Mouse (Mus musculus): ENCODE measurements at regions not wholly inside any gene's neighbourhood (a gene's known extent, or its start where the extent isn't known, plus 50 kb on each side); places are given as distances from the start of the nearest gene placed in this dataset.

DNA sequence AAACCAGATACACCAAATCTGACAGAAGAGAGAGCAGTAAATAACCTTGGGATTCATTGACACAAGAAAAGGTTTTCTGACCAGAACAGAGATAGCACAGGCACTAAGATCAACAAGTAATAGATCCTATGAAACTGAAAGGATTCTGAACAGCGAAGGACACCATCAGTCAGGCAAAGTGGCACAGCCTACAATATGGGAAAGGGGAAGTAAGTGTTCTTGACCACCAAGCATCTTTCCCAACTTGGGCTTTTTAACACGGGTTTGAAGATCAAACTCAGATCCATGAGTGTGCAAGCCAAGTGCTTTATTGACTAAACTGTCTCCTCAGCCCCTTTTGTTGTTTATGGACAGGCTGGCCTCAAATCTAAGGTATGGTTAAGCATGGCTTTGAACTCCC lies 284.9 kb upstream of the Tgfbr2 start:
- TF ChIP-seq CTCF (IDR thresholded peaks at IDR 0.05; ENCODE audit: extremely low read depth, insufficient read depth, insufficient read length, insufficient replicate concordance) = no peak
- TF ChIP-seq POLR2A (IDR thresholded peaks at IDR 0.05; ENCODE audit: low read depth, low read length) = no peak
- no peaks in the 10 kb centered on the region for H3K27me3 ChIP-seq (ENCODE audit: control insufficient read depth, insufficient read depth, low read length)
- no peak overlapping the region for H3K4me3 ChIP-seq (ENCODE audit: extremely low read depth, insufficient read depth, insufficient read length)
- DNase-seq (ENCODE audit: low read depth in 1 of 2, low spot score in 2 of 2) = no peak
- H3K36me3 ChIP-seq (ENCODE audit: control insufficient read depth, insufficient read depth, low read length) = no peaks in the 10 kb centered on the region
- WGBS = 53% methylated on average over 2 of the region's 2 CpGs
- H3K4me1 ChIP-seq (ENCODE audit: control insufficient read depth, insufficient read depth, insufficient read length) = no peaks in the 10 kb centered on the region
- no peak overlapping the region for H3K27ac ChIP-seq (ENCODE audit: insufficient read depth, low read length)

DNA sequence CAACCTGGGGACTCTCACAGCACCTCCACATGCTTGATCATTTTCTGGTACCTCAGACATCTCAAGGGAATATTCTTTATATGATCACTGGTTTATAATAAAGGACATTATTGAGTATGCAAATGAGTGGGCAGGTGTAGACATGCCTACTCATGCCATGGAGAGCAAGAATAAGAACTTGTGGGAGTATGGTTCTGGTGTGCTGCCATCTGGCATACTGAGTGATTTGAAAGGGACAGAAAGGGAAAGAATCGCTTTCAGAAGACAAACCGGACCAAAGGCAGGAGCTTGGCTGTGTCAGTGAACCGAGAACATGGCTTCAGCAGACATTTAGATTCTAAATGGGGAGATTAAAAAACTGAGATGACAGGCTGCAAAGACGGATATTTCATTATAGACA lies 276.9 kb upstream of the Tgfbr2 start:
- 94% methylated on average over 4 of the region's 4 CpGs for WGBS
- Histone ChIP-seq H3K27me3 (ENCODE audit: control insufficient read depth, insufficient read depth, low read length) (no peaks in the 10 kb centered on the region), H3K27ac (ENCODE audit: insufficient read depth, low read length) (no peak overlapping the region), H3K36me3 (ENCODE audit: control insufficient read depth, insufficient read depth, low read length) (no peaks in the 10 kb centered on the region), H3K4me3 (ENCODE audit: extremely low read depth, insufficient read depth, insufficient read length) (no peak overlapping the region), H3K4me1 (ENCODE audit: control insufficient read depth, insufficient read depth, insufficient read length) (no peaks in the 10 kb centered on the region)
- no peak for TF ChIP-seq CTCF (IDR thresholded peaks at IDR 0.05; ENCODE audit: extremely low read depth, insufficient read depth, insufficient read length, insufficient replicate concordance)
- TF ChIP-seq POLR2A (IDR thresholded peaks at IDR 0.05; ENCODE audit: low read depth, low read length) = no peak
- no peak for DNase-seq (ENCODE audit: low read depth in 1 of 2, low spot score in 2 of 2)

DNA sequence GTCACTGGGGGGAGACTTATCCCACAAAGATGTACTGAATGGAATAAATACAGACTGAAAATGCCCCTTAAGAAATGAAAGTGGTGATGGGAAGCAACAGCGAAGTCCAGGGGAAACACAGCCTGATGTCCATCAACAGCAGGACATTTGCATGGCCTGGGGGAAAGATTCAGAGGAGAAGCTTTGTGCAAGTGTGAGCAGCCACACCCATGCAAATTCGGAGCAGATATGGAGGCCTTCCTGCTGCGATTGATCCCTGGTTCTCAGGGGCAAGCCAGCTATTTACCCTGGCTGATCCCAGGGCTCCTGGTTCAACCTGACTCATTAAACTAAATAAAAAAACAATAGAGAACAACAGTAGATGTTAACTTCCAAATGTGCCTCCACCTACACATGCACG lies 275.7 kb upstream of the Tgfbr2 start:
- 93% methylated on average over 4 of the region's 4 CpGs for WGBS
- TF ChIP-seq CTCF (IDR thresholded peaks at IDR 0.05; ENCODE audit: extremely low read depth, insufficient read depth, insufficient read length, insufficient replicate concordance) (no peak), POLR2A (IDR thresholded peaks at IDR 0.05; ENCODE audit: low read depth, low read length) (no peak)

DNA sequence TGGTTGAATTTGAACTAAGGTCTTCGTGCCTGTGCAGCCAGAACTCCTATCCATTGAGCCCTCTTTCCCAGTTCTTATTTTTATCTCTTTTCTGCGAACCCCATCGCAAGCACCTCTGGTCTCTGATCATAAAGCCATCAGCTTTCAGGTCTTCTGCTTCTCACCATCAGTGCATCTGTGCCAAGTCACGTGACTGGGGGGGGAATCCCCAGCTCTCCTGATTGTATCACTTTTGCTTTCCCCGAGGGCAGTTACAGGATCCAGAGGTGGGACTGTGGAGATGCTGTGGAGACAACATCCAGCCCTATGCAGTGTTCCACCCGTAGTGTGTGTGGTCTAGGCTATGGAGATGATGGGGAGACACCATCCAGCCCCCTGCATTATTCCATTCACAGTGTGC lies 272.6 kb upstream of the Tgfbr2 start:
- H3K36me3 ChIP-seq (ENCODE audit: control insufficient read depth, insufficient read depth, low read length) = no peaks in the 10 kb centered on the region
- H3K27me3 ChIP-seq (ENCODE audit: control insufficient read depth, insufficient read depth, low read length) = no peaks in the 10 kb centered on the region
- no peak overlapping the region for H3K4me3 ChIP-seq (ENCODE audit: extremely low read depth, insufficient read depth, insufficient read length)
- H3K4me1 ChIP-seq (ENCODE audit: control insufficient read depth, insufficient read depth, insufficient read length) = no peaks in the 10 kb centered on the region
- 73% methylated on average over 6 of the region's 6 CpGs for WGBS
- no peak for TF ChIP-seq CTCF (IDR thresholded peaks at IDR 0.05; ENCODE audit: extremely low read depth, insufficient read depth, insufficient read length, insufficient replicate concordance)
- no peak for TF ChIP-seq POLR2A (IDR thresholded peaks at IDR 0.05; ENCODE audit: low read depth, low read length)
- peak in 1 of 2 experiments; percentile 16 for DNase-seq (ENCODE audit: low read depth in 1 of 2, low spot score in 2 of 2)
- no peak overlapping the region for H3K27ac ChIP-seq (ENCODE audit: insufficient read depth, low read length)

More for the DNA sequence above, 275.7 kb upstream of the Tgfbr2 start:
- DNase-seq (ENCODE audit: low read depth in 1 of 2, low spot score in 2 of 2) = no peak
- H3K27ac ChIP-seq (ENCODE audit: insufficient read depth, low read length) = no peak overlapping the region
- H3K4me1 ChIP-seq (ENCODE audit: control insufficient read depth, insufficient read depth, insufficient read length) = no peaks in the 10 kb centered on the region
- no peaks in the 10 kb centered on the region for H3K36me3 ChIP-seq (ENCODE audit: control insufficient read depth, insufficient read depth, low read length)
- H3K4me3 ChIP-seq (ENCODE audit: extremely low read depth, insufficient read depth, insufficient read length) = no peak overlapping the region
- no peaks in the 10 kb centered on the region for H3K27me3 ChIP-seq (ENCODE audit: control insufficient read depth, insufficient read depth, low read length)

DNA sequence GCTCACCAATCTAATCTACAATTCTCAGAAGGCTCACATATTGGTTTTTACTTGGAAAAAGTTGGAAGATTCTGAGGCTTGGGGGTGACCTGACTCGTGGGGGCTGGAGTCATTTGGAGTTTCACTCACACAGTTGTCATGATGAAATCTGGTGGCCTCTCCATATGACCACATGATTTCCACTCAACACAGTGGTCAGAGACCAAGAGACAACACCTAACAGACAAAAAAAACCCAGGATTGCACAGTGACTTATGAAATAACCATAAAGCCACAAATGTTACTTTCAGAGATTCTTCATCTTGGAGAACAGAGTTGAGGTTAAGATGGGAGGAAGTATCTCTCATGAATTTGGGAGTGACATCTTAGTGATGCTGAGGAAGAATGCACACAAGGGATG lies 263.4 kb upstream of the Tgfbr2 start:
- Histone ChIP-seq H3K4me3 (ENCODE audit: extremely low read depth, insufficient read depth, insufficient read length) (no peak overlapping the region), H3K36me3 (ENCODE audit: control insufficient read depth, insufficient read depth, low read length) (no peaks in the 10 kb centered on the region), H3K27me3 (ENCODE audit: control insufficient read depth, insufficient read depth, low read length) (no peaks in the 10 kb centered on the region), H3K4me1 (ENCODE audit: control insufficient read depth, insufficient read depth, insufficient read length) (no peaks in the 10 kb centered on the region), H3K27ac (ENCODE audit: insufficient read depth, low read length) (no peak overlapping the region)
- TF ChIP-seq CTCF (IDR thresholded peaks at IDR 0.05; ENCODE audit: extremely low read depth, insufficient read depth, insufficient read length, insufficient replicate concordance) (no peak), POLR2A (IDR thresholded peaks at IDR 0.05; ENCODE audit: low read depth, low read length) (no peak)
- WGBS = 62% methylated on average over 1 of the region's 1 CpGs
- no peak for DNase-seq (ENCODE audit: low read depth in 1 of 2, low spot score in 2 of 2)

DNA sequence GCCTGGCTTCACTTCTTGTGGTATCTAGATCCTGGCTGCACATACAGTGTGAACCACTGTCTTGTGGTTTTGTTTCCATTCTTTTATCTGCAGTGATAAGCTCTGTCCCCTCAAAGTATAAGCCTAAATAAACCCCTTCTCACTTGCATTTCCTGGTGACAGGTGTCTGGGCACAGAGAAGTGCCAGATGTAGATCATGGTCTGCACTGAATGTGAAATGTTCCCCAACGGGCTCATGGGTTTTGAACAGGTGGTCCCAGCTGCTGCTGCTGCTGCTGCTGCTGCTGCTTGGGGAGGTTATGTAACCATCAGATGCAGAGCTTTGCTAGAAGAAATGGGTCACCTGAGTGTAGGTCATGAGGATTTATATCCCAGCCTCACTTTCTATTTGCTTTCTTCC lies 259.3 kb upstream of the Tgfbr2 start:
- 56% methylated on average over 1 of the region's 1 CpGs for WGBS
- Histone ChIP-seq H3K4me3 (ENCODE audit: extremely low read depth, insufficient read depth, insufficient read length) (no peak overlapping the region), H3K27ac (ENCODE audit: insufficient read depth, low read length) (no peak overlapping the region), H3K4me1 (ENCODE audit: control insufficient read depth, insufficient read depth, insufficient read length) (no peaks in the 10 kb centered on the region), H3K36me3 (ENCODE audit: control insufficient read depth, insufficient read depth, low read length) (no peaks in the 10 kb centered on the region), H3K27me3 (ENCODE audit: control insufficient read depth, insufficient read depth, low read length) (no peaks in the 10 kb centered on the region)
- DNase-seq (ENCODE audit: low read depth in 1 of 2, low spot score in 2 of 2) = no peak
- no peak for TF ChIP-seq CTCF (IDR thresholded peaks at IDR 0.05; ENCODE audit: extremely low read depth, insufficient read depth, insufficient read length, insufficient replicate concordance)

DNA sequence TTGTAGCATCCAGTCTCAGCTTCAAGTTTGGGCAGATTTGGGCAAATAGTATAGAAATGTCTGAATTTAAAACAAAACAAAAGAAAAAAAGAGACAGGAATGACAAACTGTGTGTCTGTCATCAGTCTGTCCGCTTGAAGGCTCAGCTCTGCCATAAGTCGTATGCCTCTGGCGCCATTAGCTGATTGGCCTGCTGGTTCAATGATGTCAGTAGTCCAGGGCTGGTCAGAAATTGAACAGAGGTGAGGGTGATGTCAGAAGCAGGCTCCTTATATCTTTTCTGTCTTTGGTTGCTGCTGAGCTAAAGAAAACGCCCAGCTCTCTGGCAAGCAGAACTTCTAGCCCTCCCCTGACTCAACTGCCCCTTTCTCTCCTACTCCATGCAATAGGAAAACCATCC lies 253.9 kb upstream of the Tgfbr2 start:
- no peaks in the 10 kb centered on the region for H3K36me3 ChIP-seq (ENCODE audit: control insufficient read depth, insufficient read depth, low read length)
- WGBS = 91% methylated on average over 4 of the region's 4 CpGs

More for the DNA sequence above, 253.9 kb upstream of the Tgfbr2 start:
- DNase-seq (ENCODE audit: low read depth in 1 of 2, low spot score in 2 of 2) = no peak
- TF ChIP-seq CTCF (IDR thresholded peaks at IDR 0.05; ENCODE audit: extremely low read depth, insufficient read depth, insufficient read length, insufficient replicate concordance) (no peak), POLR2A (IDR thresholded peaks at IDR 0.05; ENCODE audit: low read depth, low read length) (no peak)
- Histone ChIP-seq H3K4me1 (ENCODE audit: control insufficient read depth, insufficient read depth, insufficient read length) (no peaks in the 10 kb centered on the region), H3K4me3 (ENCODE audit: extremely low read depth, insufficient read depth, insufficient read length) (no peak overlapping the region), H3K27me3 (ENCODE audit: control insufficient read depth, insufficient read depth, low read length) (no peaks in the 10 kb centered on the region), H3K27ac (ENCODE audit: insufficient read depth, low read length) (no peak overlapping the region)

Data from spleen, adult 2 months (tissue).